Mouse (Mus musculus): Measurements from ENCODE around the gene Aurka. TPM values are rescaled to one million over a fixed set of nuclear protein-coding genes. Genes with fewer than 3 reads are reported as not detected.

Aurka gene
- total and polyA plus RNA-seq, 3 experiments: 0.42 to 0.53 (median 0.45) TPM

DNA sequence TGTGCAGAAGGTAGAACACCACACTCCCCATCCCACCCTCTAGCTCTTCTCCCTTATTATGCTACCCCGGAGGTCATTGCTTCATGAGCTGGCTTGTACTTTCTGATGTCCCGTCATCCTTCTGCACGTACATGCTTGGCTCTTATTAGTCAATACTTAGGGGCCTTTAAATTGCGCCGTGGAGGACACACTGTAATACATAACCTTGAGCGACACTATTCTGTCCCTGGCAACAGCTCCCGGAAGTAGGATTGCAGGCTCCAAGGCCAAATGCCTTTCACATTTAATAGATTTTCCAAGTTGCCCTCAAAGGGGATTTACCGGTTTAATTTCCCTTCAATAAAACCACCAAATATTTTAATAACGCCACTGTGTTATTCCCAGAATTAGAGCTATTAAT lies 58.6 kb downstream of the Aurka start:
- TF ChIP-seq CTCF (IDR thresholded peaks at IDR 0.05) (no peak), POLR2A (IDR thresholded peaks at IDR 0.05; ENCODE audit: insufficient read depth, low read depth, low read length) (no peak), EP300 (IDR thresholded peaks at IDR 0.05; ENCODE audit: insufficient read depth, low read depth, low read length) (no peak)
- WGBS: 83% methylated on average over 9 of the region's 9 CpGs
- no peaks in the 10 kb centered on the region for H3K36me3 ChIP-seq (ENCODE audit: control insufficient read depth, insufficient read depth, low read length)
- no peak overlapping the region for H3K4me3 ChIP-seq
- H3K9ac ChIP-seq (ENCODE audit: low read depth, low read length): no peak overlapping the region
- 0 out of 2 replicates have a peak, but pooled peaks cover 2% of the 10 kb centered on the region for H3K27me3 ChIP-seq (ENCODE audit: control insufficient read depth, insufficient read depth, low read length)
- intact Hi-C loops (cut with DNase I): no loop called here
- no peak for DNase-seq
- no peak overlapping the region for H3K27ac ChIP-seq
- H3K79me2 ChIP-seq (replicated peaks; ENCODE audit: control insufficient read depth, insufficient read depth, low read length): no peaks in the 10 kb centered on the region
- H3K4me1 ChIP-seq (ENCODE audit: control insufficient read depth, insufficient read depth, low read length): no peaks in the 10 kb centered on the region

DNA sequence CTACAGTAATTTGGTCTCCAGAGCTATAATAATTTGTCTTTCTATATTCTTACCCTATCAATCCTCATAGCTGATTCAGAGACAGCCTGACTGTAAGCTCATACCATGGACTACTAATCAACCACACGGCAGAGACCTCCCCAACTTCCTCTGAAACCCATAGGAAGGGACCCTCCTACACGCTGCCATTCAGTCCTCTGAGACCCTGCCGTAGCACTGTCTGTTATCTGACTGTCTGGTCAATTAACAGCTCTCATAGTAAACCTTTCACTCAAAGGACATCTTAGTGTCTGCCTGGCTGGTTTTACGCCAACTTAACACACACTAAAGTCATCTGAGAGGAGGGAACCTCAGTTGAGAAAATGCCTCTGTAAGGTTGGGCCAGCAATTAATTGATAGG lies 63.8 kb downstream of the Aurka start:
- H3K9ac ChIP-seq (ENCODE audit: low read depth, low read length): no peak overlapping the region
- intact Hi-C loops (cut with DNase I): no loop called here
- WGBS: 59% methylated on average over 4 of the region's 4 CpGs
- H3K4me3 ChIP-seq: no peak overlapping the region
- no peak for DNase-seq
- no peak for TF ChIP-seq POLR2A (IDR thresholded peaks at IDR 0.05; ENCODE audit: insufficient read depth, low read depth, low read length)
- no peak for TF ChIP-seq EP300 (IDR thresholded peaks at IDR 0.05; ENCODE audit: insufficient read depth, low read depth, low read length)
- TF ChIP-seq CTCF (IDR thresholded peaks at IDR 0.05): no peak
- no peaks in the 10 kb centered on the region for H3K27me3 ChIP-seq (ENCODE audit: control insufficient read depth, insufficient read depth, low read length)
- no peaks in the 10 kb centered on the region for H3K79me2 ChIP-seq (replicated peaks; ENCODE audit: control insufficient read depth, insufficient read depth, low read length)
- H3K27ac ChIP-seq: no peak overlapping the region
- H3K4me1 ChIP-seq (ENCODE audit: control insufficient read depth, insufficient read depth, low read length): no peaks in the 10 kb centered on the region
- no peaks in the 10 kb centered on the region for H3K36me3 ChIP-seq (ENCODE audit: control insufficient read depth, insufficient read depth, low read length)

Other genes with a start within 250 kb of the Aurka start
- not detected for gene Mc3r, start 122.0 kb downstream of the Aurka start, total RNA-seq (2021)
- gene Mc3r, start 122.0 kb downstream of the Aurka start, polyA plus RNA-seq (2012; rRNA removed): not detected in 2 replicates
- 1 to 10 TPM; 5.4 to 6.1 TPM for gene Fam210b, start 25.0 kb downstream of the Aurka start, total RNA-seq (2021)
- gene Fam210b, start 25.0 kb downstream of the Aurka start, polyA plus RNA-seq (2012; rRNA removed): 6.4 and 9.4 TPM in 2 replicates
- 10 to 100 TPM; 16.3 TPM for gene Cstf1, start 146 bp upstream of the Aurka start, total RNA-seq (2021)
- gene Cstf1, start 146 bp upstream of the Aurka start, polyA plus RNA-seq (2012; rRNA removed): 19.3 and 23.5 TPM in 2 replicates
- under 1 TPM; 0.36 to 0.57 TPM for gene Cass4, start 23.3 kb upstream of the Aurka start, total RNA-seq (2021)
- 0.38 and 0.39 TPM in 2 replicates for gene Cass4, start 23.3 kb upstream of the Aurka start, polyA plus RNA-seq (2012; rRNA removed)
- gene Rtf2, start 70.0 kb upstream of the Aurka start, total RNA-seq (2021): 10 to 100 TPM; 27.2 to 28.6 TPM
- gene Rtf2, start 70.0 kb upstream of the Aurka start, polyA plus RNA-seq (2012; rRNA removed): 22.3 and 30.6 TPM in 2 replicates
- gene Gcnt7, start 88.1 kb upstream of the Aurka start, total RNA-seq (2021): not detected
- gene Gcnt7, start 88.1 kb upstream of the Aurka start, polyA plus RNA-seq (2012; rRNA removed): not detected in 2 replicates
- gene Fam209, start 102.0 kb upstream of the Aurka start, total RNA-seq (2021): not detected
- gene Fam209, start 102.0 kb upstream of the Aurka start, polyA plus RNA-seq (2012; rRNA removed): not detected in 2 replicates
- gene Tfap2c, start 179.1 kb upstream of the Aurka start, total RNA-seq (2021): not detected
- gene Tfap2c, start 179.1 kb upstream of the Aurka start, polyA plus RNA-seq (2012; rRNA removed): not detected in 2 replicates

Data from heart, adult 2 months (tissue).